Mouse (Mus musculus) G1E (cell line): ENCODE measurements around the gene Olfr1368. TPM values are rescaled to one million over a fixed set of nuclear protein-coding genes. Genes with fewer than 3 reads are reported as not detected.

Source experiments
- ATAC-seq: 2 replicates; pipeline ENCODE4 v1.8.0; 2016; ENCODE audit warnings: mild to moderate bottlenecking; ENCODE audit not compliant: insufficient number of reproducible peaks, poor library complexity, low FRiP score, severe bottlenecking; ENCODE audit errors: extremely low read depth
- DNase-seq: peaks from one replicate; pipeline ENCODE4 v3.0.0; 2012; ENCODE audit warnings: low spot score
- H3K27me3 ChIP-seq: 2 replicates; pipeline ENCODE4 v1.6.1; 2012; ENCODE audit warnings: mild to moderate bottlenecking, low read length, inconsistent platforms; ENCODE audit not compliant: insufficient read depth
- H3K36me3 ChIP-seq: replicated peaks from 2 replicates; pipeline ENCODE3; 2012; ENCODE audit warnings: mild to moderate bottlenecking, inconsistent platforms
- H3K4me1 ChIP-seq: 2 replicates; pipeline ENCODE4 v1.6.1; 2012; ENCODE audit warnings: low read depth, low read length, inconsistent platforms, mixed read lengths; ENCODE audit not compliant: insufficient read depth
- H3K4me3 ChIP-seq: 2 replicates; pipeline ENCODE4 v1.5.1; 2012; ENCODE audit warnings: low read depth, mild to moderate bottlenecking, inconsistent platforms, low read length, moderate library complexity, mixed read lengths
- H3K9me3 ChIP-seq: replicated peaks from 2 replicates; pipeline ENCODE4 v1.6.1; 2012; ENCODE audit warnings: inconsistent platforms
- CTCF ChIP-seq: IDR thresholded peaks from 2 replicates; pipeline ENCODE4 v1.5.1; 2012; ENCODE audit warnings: low read depth, low read length, inconsistent platforms, mixed read lengths
- GATA1 ChIP-seq: IDR thresholded peaks from 2 replicates; pipeline ENCODE4 v1.6.1; 2012; ENCODE audit warnings: borderline replicate concordance, low read length, inconsistent platforms, mixed read lengths
- GATA2 ChIP-seq: IDR thresholded peaks from 2 replicates; pipeline ENCODE4 v1.6.1; 2012; ENCODE audit warnings: low read depth, low read length, inconsistent platforms, borderline replicate concordance
- POLR2AphosphoS5 ChIP-seq: IDR thresholded peaks from 2 replicates; pipeline ENCODE4 v1.6.1; 2012; ENCODE audit warnings: low read depth, low read length, inconsistent platforms; ENCODE audit not compliant: insufficient replicate concordance
- TAL1 ChIP-seq: conservative IDR thresholded peaks from 2 replicates; pipeline ENCODE4 v1.6.1; 2012; ENCODE audit warnings: low read depth, low read length, inconsistent platforms, mixed read lengths
- polyA plus RNA-seq: library from polyadenylated mRNA; stranded (reverse); fragments of >175 nt; gene quantifications from 2 replicates; pipeline ENCODE4 v1.2.3, GENCODE M21; 2012
- total RNA-seq, 2 experiments: library from RNA; stranded (forward) in 1 of 2; stranded (reverse) in 1 of 2; fragments of 200-1000 nt in 1 of 2; fragments of >200 nt in 1 of 2; fragmentation: Nextera tagmentation in 1 of 2; gene quantifications; 2 replicates each; pipeline ENCODE4 v1.2.3; 2014 to 2017

The Olfr1368 gene
- total and polyA plus RNA-seq, 3 experiments = 0.11 TPM; not detected in 2

- no peak for DNase-seq
- peak; percentile 56 for ATAC-seq
- no peaks in the 10 kb centered on the region for H3K36me3 ChIP-seq
- H3K4me3 ChIP-seq = peak overlapping the region; percentile 66
- TF ChIP-seq POLR2AphosphoS5 (no peak), TAL1 (no peak), GATA2 (no peak), GATA1 (no peak), CTCF (no peak)
- no peaks in the 10 kb centered on the region for H3K9me3 ChIP-seq
- H3K4me1 ChIP-seq = peaks cover 47% of the 10 kb centered on the region
- H3K27me3 ChIP-seq = peaks cover 30% of the 10 kb centered on the region
These were observed 15.3 kb upstream of the Olfr1368 start for GRCm38 (mm10) chr13:21160657-21161590.

- H3K36me3 ChIP-seq = no peaks in the 10 kb centered on the region
- peak overlapping the region; percentile 66 for H3K4me3 ChIP-seq
- DNase-seq (no peak), ATAC-seq (no peak)
- H3K27me3 ChIP-seq = peaks cover 33% of the 10 kb centered on the region
- TF ChIP-seq POLR2AphosphoS5 (no peak), CTCF (no peak), GATA2 (no peak), TAL1 (no peak), GATA1 (no peak)
- peaks cover 43% of the 10 kb centered on the region for H3K4me1 ChIP-seq
- H3K9me3 ChIP-seq = no peaks in the 10 kb centered on the region
These were observed 14.4 kb upstream of the Olfr1368 start for GRCm38 (mm10) chr13:21160041-21160511.

GRCm38 (mm10) chr13:21159475-21159819 lies 13.8 kb upstream of the Olfr1368 start:
- DNase-seq = no peak
- Histone ChIP-seq H3K4me3 (peak overlapping the region; percentile 66), H3K27me3 (peaks cover 29% of the 10 kb centered on the region), H3K9me3 (no peaks in the 10 kb centered on the region), H3K4me1 (peaks cover 43% of the 10 kb centered on the region), H3K36me3 (no peaks in the 10 kb centered on the region)
- TF ChIP-seq GATA2 (no peak), CTCF (no peak), TAL1 (no peak), GATA1 (no peak), POLR2AphosphoS5 (no peak)
- ATAC-seq = no peak

- Histone ChIP-seq H3K36me3 (no peaks in the 10 kb centered on the region), H3K4me3 (peak overlapping the region; percentile 66), H3K27me3 (peaks cover 29% of the 10 kb centered on the region), H3K4me1 (peaks cover 39% of the 10 kb centered on the region), H3K9me3 (no peaks in the 10 kb centered on the region)
- peak; percentile 47; the same call in 1 of the 2 replicates for TF ChIP-seq CTCF
- no peak for TF ChIP-seq TAL1
- ATAC-seq (peak; percentile 52; the same call in 1 of the 2 replicates), DNase-seq (peak; percentile 37)
These were observed 13.3 kb upstream of the Olfr1368 start for GRCm38 (mm10) chr13:21158785-21159474.

- no peak for TF ChIP-seq GATA2
- TF ChIP-seq CTCF = no peak
- TF ChIP-seq POLR2AphosphoS5 = no peak
- TF ChIP-seq GATA1 = no peak
- TF ChIP-seq TAL1 = no peak
- Histone ChIP-seq H3K4me1 (peaks cover 35% of the 10 kb centered on the region), H3K4me3 (no peak overlapping the region), H3K27me3 (peaks cover 29% of the 10 kb centered on the region), H3K36me3 (no peaks in the 10 kb centered on the region), H3K9me3 (no peaks in the 10 kb centered on the region)
- ATAC-seq = no peak
- DNase-seq = no peak
These were observed 12.4 kb upstream of the Olfr1368 start for GRCm38 (mm10) chr13:21158071-21158470.

- Histone ChIP-seq H3K27me3 (peaks cover 33% of the 10 kb centered on the region), H3K36me3 (no peaks in the 10 kb centered on the region), H3K4me3 (no peak overlapping the region), H3K9me3 (no peaks in the 10 kb centered on the region), H3K4me1 (peaks cover 26% of the 10 kb centered on the region)
- ATAC-seq (no peak), DNase-seq (no peak)
- TF ChIP-seq CTCF = no peak
- TF ChIP-seq GATA2 = no peak
These were observed 10.2 kb upstream of the Olfr1368 start for GRCm38 (mm10) chr13:21155888-21156287.
